Mouse (Mus musculus): ENCODE results near the gene Ust.

DNA sequence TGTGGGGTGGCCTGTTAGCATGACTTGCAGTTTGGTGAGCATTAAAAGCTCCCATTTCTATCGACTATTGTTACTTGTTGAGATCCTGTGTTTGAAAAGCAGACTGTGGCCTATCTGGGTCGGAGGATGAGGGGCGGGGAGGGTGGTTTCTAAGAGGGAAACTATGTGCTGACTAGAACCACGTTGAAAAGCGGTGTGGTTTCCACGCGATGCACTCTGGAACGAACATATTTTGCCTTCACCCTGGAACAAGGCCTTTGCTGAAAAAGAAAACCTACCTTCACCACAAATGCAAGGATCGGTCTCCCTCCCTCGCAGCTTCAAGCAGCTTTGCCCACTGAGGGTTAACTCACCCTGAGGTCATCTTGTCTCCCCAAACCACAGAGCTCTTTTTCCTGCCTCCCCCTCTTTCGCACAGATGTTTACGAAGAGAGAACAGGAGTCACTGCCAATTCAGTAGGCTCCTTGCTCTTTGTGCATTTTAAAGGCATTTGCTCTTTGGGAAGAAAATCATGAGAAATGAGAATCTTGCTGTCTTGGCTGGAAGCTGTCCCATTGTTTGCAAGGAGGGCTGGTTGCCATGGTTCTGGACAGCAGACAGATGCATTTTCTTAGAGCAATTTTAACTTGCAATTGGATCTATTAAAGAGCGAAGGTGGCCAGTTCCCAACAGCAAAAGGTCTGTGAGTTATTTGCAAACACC lies 342.1 kb downstream of the Ust start:
- TF ChIP-seq CTCF (IDR thresholded peaks at IDR 0.05), result no peak
- no peak for TF ChIP-seq POLR2A (IDR thresholded peaks at IDR 0.05; ENCODE audit: insufficient read depth, low read depth, low read length)
- no peak for TF ChIP-seq EP300 (IDR thresholded peaks at IDR 0.05; ENCODE audit: insufficient read depth, low read depth, low read length)

Data from heart, adult 2 months (tissue).